Mouse (Mus musculus): ENCODE measurements around the gene Aldh3b1. TPM values are rescaled to one million over a fixed set of nuclear protein-coding genes. Genes with fewer than 3 reads are reported as not detected.

Gene Aldh3b1
- polyA plus RNA-seq, 1 experiment from 2014 or later: 2.1 TPM

- no peaks in the 10 kb centered on the region for H3K9me3 ChIP-seq (ENCODE audit: control insufficient read depth, low read length)
- H3K4me3 ChIP-seq (ENCODE audit: low read depth, low read length): no peak overlapping the region
- H3K27me3 ChIP-seq (ENCODE audit: control insufficient read depth, insufficient read depth, low read length): no peaks in the 10 kb centered on the region
- H3K4me1 ChIP-seq (ENCODE audit: control insufficient read depth, insufficient read depth, low read length): no peaks in the 10 kb centered on the region
- 77% methylated on average over 4 of the region's 4 CpGs for WGBS
- no peaks in the 10 kb centered on the region; the same call in 1 of the 2 replicates for H3K36me3 ChIP-seq (ENCODE audit: control insufficient read depth, insufficient read depth, low read length)
- ATAC-seq (ENCODE audit: low read depth): no peak
- H3K9ac ChIP-seq (replicated peaks; ENCODE audit: low read depth, low read length): no peak overlapping the region
- H3K4me2 ChIP-seq (ENCODE audit: low read depth, low read length): no peak overlapping the region
- H3K27ac ChIP-seq (ENCODE audit: low read depth, low read length): no peak overlapping the region
These were observed 47.4 kb downstream of the Aldh3b1 start for GRCm38 (mm10) chr19:3882214-3882613.

- Histone ChIP-seq H3K4me2 (ENCODE audit: low read depth, low read length) (no peak overlapping the region), H3K4me1 (ENCODE audit: control insufficient read depth, insufficient read depth, low read length) (no peaks in the 10 kb centered on the region), H3K4me3 (ENCODE audit: low read depth, low read length) (no peak overlapping the region), H3K36me3 (ENCODE audit: control insufficient read depth, insufficient read depth, low read length) (no peaks in the 10 kb centered on the region), H3K9ac (replicated peaks; ENCODE audit: low read depth, low read length) (no peak overlapping the region), H3K27me3 (ENCODE audit: control insufficient read depth, insufficient read depth, low read length) (no peaks in the 10 kb centered on the region), H3K9me3 (ENCODE audit: control insufficient read depth, low read length) (no peaks in the 10 kb centered on the region), H3K27ac (ENCODE audit: low read depth, low read length) (no peak overlapping the region)
- ATAC-seq (ENCODE audit: low read depth): no peak
- 90% methylated on average over 6 of the region's 6 CpGs for WGBS
These were observed 49.4 kb downstream of the Aldh3b1 start for GRCm38 (mm10) chr19:3880054-3880848.

- H3K27ac ChIP-seq (ENCODE audit: low read depth, low read length): no peak overlapping the region
- 87% methylated on average over 7 of the region's 7 CpGs for WGBS
- ATAC-seq (ENCODE audit: low read depth): no peak
- H3K4me3 ChIP-seq (ENCODE audit: low read depth, low read length): no peak overlapping the region
- H3K9ac ChIP-seq (replicated peaks; ENCODE audit: low read depth, low read length): no peak overlapping the region
- H3K36me3 ChIP-seq (ENCODE audit: control insufficient read depth, insufficient read depth, low read length): no peaks in the 10 kb centered on the region
- H3K4me2 ChIP-seq (ENCODE audit: low read depth, low read length): no peak overlapping the region
- H3K27me3 ChIP-seq (ENCODE audit: control insufficient read depth, insufficient read depth, low read length): no peaks in the 10 kb centered on the region
- H3K9me3 ChIP-seq (ENCODE audit: control insufficient read depth, low read length): no peaks in the 10 kb centered on the region
- 0 out of 2 replicates have a peak, but pooled peaks cover 3% of the 10 kb centered on the region for H3K4me1 ChIP-seq (ENCODE audit: control insufficient read depth, insufficient read depth, low read length)
These were observed 54.6 kb downstream of the Aldh3b1 start for GRCm38 (mm10) chr19:3875045-3875444.

GRCm38 (mm10) chr19:3872373-3872772 is 57.2 kb downstream of the Aldh3b1 start:
- no peaks in the 10 kb centered on the region for H3K27me3 ChIP-seq (ENCODE audit: control insufficient read depth, insufficient read depth, low read length)
- H3K4me3 ChIP-seq (ENCODE audit: low read depth, low read length): no peak overlapping the region
- 0 out of 2 replicates have a peak, but pooled peaks cover 3% of the 10 kb centered on the region for H3K4me1 ChIP-seq (ENCODE audit: control insufficient read depth, insufficient read depth, low read length)
- H3K9me3 ChIP-seq (ENCODE audit: control insufficient read depth, low read length): no peaks in the 10 kb centered on the region
- no peak overlapping the region for H3K27ac ChIP-seq (ENCODE audit: low read depth, low read length)
- no peak for ATAC-seq (ENCODE audit: low read depth)
- H3K4me2 ChIP-seq (ENCODE audit: low read depth, low read length): no peak overlapping the region
- no peaks in the 10 kb centered on the region for H3K36me3 ChIP-seq (ENCODE audit: control insufficient read depth, insufficient read depth, low read length)
- H3K9ac ChIP-seq (replicated peaks; ENCODE audit: low read depth, low read length): no peak overlapping the region
- 62% methylated on average over 4 of the region's 4 CpGs for WGBS

- Histone ChIP-seq H3K27ac (ENCODE audit: low read depth, low read length) (no peak overlapping the region), H3K4me1 (ENCODE audit: control insufficient read depth, insufficient read depth, low read length) (0 out of 2 replicates have a peak, but pooled peaks cover 3% of the 10 kb centered on the region), H3K9ac (replicated peaks; ENCODE audit: low read depth, low read length) (no peak overlapping the region), H3K27me3 (ENCODE audit: control insufficient read depth, insufficient read depth, low read length) (no peaks in the 10 kb centered on the region), H3K9me3 (ENCODE audit: control insufficient read depth, low read length) (no peaks in the 10 kb centered on the region), H3K4me3 (ENCODE audit: low read depth, low read length) (no peak overlapping the region), H3K36me3 (ENCODE audit: control insufficient read depth, insufficient read depth, low read length) (no peaks in the 10 kb centered on the region), H3K4me2 (ENCODE audit: low read depth, low read length) (no peak overlapping the region)
- ATAC-seq (ENCODE audit: low read depth): no peak
These were observed 58.1 kb downstream of the Aldh3b1 start for GRCm38 (mm10) chr19:3871468-3871867.

GRCm38 (mm10) chr19:3868290-3868689 is 61.3 kb downstream of the Aldh3b1 start:
- Histone ChIP-seq H3K27me3 (ENCODE audit: control insufficient read depth, insufficient read depth, low read length) (no peaks in the 10 kb centered on the region), H3K36me3 (ENCODE audit: control insufficient read depth, insufficient read depth, low read length) (0 out of 2 replicates have a peak, but pooled peaks cover 3% of the 10 kb centered on the region), H3K9ac (replicated peaks; ENCODE audit: low read depth, low read length) (no peak overlapping the region), H3K4me2 (ENCODE audit: low read depth, low read length) (no peak overlapping the region), H3K4me3 (ENCODE audit: low read depth, low read length) (no peak overlapping the region), H3K9me3 (ENCODE audit: control insufficient read depth, low read length) (no peaks in the 10 kb centered on the region), H3K4me1 (ENCODE audit: control insufficient read depth, insufficient read depth, low read length) (no peaks in the 10 kb centered on the region), H3K27ac (ENCODE audit: low read depth, low read length) (no peak overlapping the region)
- 88% methylated on average over 1 of the region's 1 CpGs for WGBS
- no peak for ATAC-seq (ENCODE audit: low read depth)

- no peak for ATAC-seq (ENCODE audit: low read depth)
- H3K27me3 ChIP-seq (ENCODE audit: control insufficient read depth, insufficient read depth, low read length): no peaks in the 10 kb centered on the region
- no peak overlapping the region for H3K4me3 ChIP-seq (ENCODE audit: low read depth, low read length)
- WGBS: 85% methylated on average over 2 of the region's 2 CpGs
- H3K9me3 ChIP-seq (ENCODE audit: control insufficient read depth, low read length): no peaks in the 10 kb centered on the region
- H3K27ac ChIP-seq (ENCODE audit: low read depth, low read length): no peak overlapping the region
- no peak overlapping the region for H3K9ac ChIP-seq (replicated peaks; ENCODE audit: low read depth, low read length)
- H3K4me2 ChIP-seq (ENCODE audit: low read depth, low read length): no peak overlapping the region
- 0 out of 2 replicates have a peak, but pooled peaks cover 3% of the 10 kb centered on the region for H3K36me3 ChIP-seq (ENCODE audit: control insufficient read depth, insufficient read depth, low read length)
- no peaks in the 10 kb centered on the region for H3K4me1 ChIP-seq (ENCODE audit: control insufficient read depth, insufficient read depth, low read length)
These were observed 64.6 kb downstream of the Aldh3b1 start for GRCm38 (mm10) chr19:3864960-3865359.

Other genes with a start within 250 kb of the Aldh3b1 start
- 0.98 and 1.3 TPM in 2 replicates for gene Lrp5, start 243.2 kb downstream of the Aldh3b1 start, polyA plus RNA-seq (2014; fragmentation: Nextera tagmentation; extraction: Ambion mirVana)
- 33.4 and 37.6 TPM in 2 replicates for gene 1810055G02Rik, start 221.5 kb downstream of the Aldh3b1 start, polyA plus RNA-seq (2014; fragmentation: Nextera tagmentation; extraction: Ambion mirVana)
- 65.3 and 66.3 TPM in 2 replicates for gene Kmt5b, start 162.4 kb downstream of the Aldh3b1 start, polyA plus RNA-seq (2014; fragmentation: Nextera tagmentation; extraction: Ambion mirVana)
- 61.2 and 71.1 TPM in 2 replicates for gene Chka, start 78.0 kb downstream of the Aldh3b1 start, polyA plus RNA-seq (2014; fragmentation: Nextera tagmentation; extraction: Ambion mirVana)
- gene Tcirg1, start 22.7 kb downstream of the Aldh3b1 start, polyA plus RNA-seq (2014; fragmentation: Nextera tagmentation; extraction: Ambion mirVana): 8.6 and 16.7 TPM in 2 replicates
- 316 and 358 TPM in 2 replicates for gene Ndufs8, start 17.0 kb downstream of the Aldh3b1 start, polyA plus RNA-seq (2014; fragmentation: Nextera tagmentation; extraction: Ambion mirVana)
- 4.6 and 8.9 TPM in 2 replicates for gene Unc93b1, start 5.4 kb upstream of the Aldh3b1 start, polyA plus RNA-seq (2014; fragmentation: Nextera tagmentation; extraction: Ambion mirVana)
- not detected in 2 replicates for gene Aldh3b3, start 28.8 kb upstream of the Aldh3b1 start, polyA plus RNA-seq (2014; fragmentation: Nextera tagmentation; extraction: Ambion mirVana)
- gene Aldh3b2, start 42.5 kb upstream of the Aldh3b1 start, polyA plus RNA-seq (2014; fragmentation: Nextera tagmentation; extraction: Ambion mirVana): 0.15 and 0.40 TPM in 2 replicates
- gene Acy3, start 56.8 kb upstream of the Aldh3b1 start, polyA plus RNA-seq (2014; fragmentation: Nextera tagmentation; extraction: Ambion mirVana): 1.6 and 3.0 TPM in 2 replicates
- gene Tbx10, start 62.9 kb upstream of the Aldh3b1 start, polyA plus RNA-seq (2014; fragmentation: Nextera tagmentation; extraction: Ambion mirVana): not detected in 2 replicates
- gene Nudt8, start 70.8 kb upstream of the Aldh3b1 start, polyA plus RNA-seq (2014; fragmentation: Nextera tagmentation; extraction: Ambion mirVana): 29.4 and 33.7 TPM in 2 replicates
- gene Gm49405, start 70.8 kb upstream of the Aldh3b1 start, polyA plus RNA-seq (2014; fragmentation: Nextera tagmentation; extraction: Ambion mirVana): 3.8 and 4.9 TPM in 2 replicates
- 6.2 and 6.5 TPM in 2 replicates for gene Doc2g, start 73.5 kb upstream of the Aldh3b1 start, polyA plus RNA-seq (2014; fragmentation: Nextera tagmentation; extraction: Ambion mirVana)
- 241 and 262 TPM in 2 replicates for gene Ndufv1, start 83.0 kb upstream of the Aldh3b1 start, polyA plus RNA-seq (2014; fragmentation: Nextera tagmentation; extraction: Ambion mirVana)
- 437 and 484 TPM in 2 replicates for gene Gstp1, start 108.2 kb upstream of the Aldh3b1 start, polyA plus RNA-seq (2014; fragmentation: Nextera tagmentation; extraction: Ambion mirVana)
- gene Gstp2, start 116.2 kb upstream of the Aldh3b1 start, polyA plus RNA-seq (2014; fragmentation: Nextera tagmentation; extraction: Ambion mirVana): 2.4 TPM in 1 of 2 replicates, not detected in the other
- not detected in 2 replicates for gene Gstp3, start 129.8 kb upstream of the Aldh3b1 start, polyA plus RNA-seq (2014; fragmentation: Nextera tagmentation; extraction: Ambion mirVana)
- not detected in 2 replicates for gene Cabp2, start 151.8 kb upstream of the Aldh3b1 start, polyA plus RNA-seq (2014; fragmentation: Nextera tagmentation; extraction: Ambion mirVana)
- gene Cdk2ap2, start 167.4 kb upstream of the Aldh3b1 start, polyA plus RNA-seq (2014; fragmentation: Nextera tagmentation; extraction: Ambion mirVana): 78.3 and 81.1 TPM in 2 replicates
- 65.1 and 76.5 TPM in 2 replicates for gene Pitpnm1, start 170.2 kb upstream of the Aldh3b1 start, polyA plus RNA-seq (2014; fragmentation: Nextera tagmentation; extraction: Ambion mirVana)
- gene Aip, start 196.1 kb upstream of the Aldh3b1 start, polyA plus RNA-seq (2014; fragmentation: Nextera tagmentation; extraction: Ambion mirVana): 98.8 and 110 TPM in 2 replicates
- not detected in 2 replicates for gene Gpr152, start 210.0 kb upstream of the Aldh3b1 start, polyA plus RNA-seq (2014; fragmentation: Nextera tagmentation; extraction: Ambion mirVana)
- gene Cabp4, start 214.2 kb upstream of the Aldh3b1 start, polyA plus RNA-seq (2014; fragmentation: Nextera tagmentation; extraction: Ambion mirVana): 0.13 and 0.31 TPM in 2 replicates
- 86.9 and 105 TPM in 2 replicates for gene Coro1b, start 218.8 kb upstream of the Aldh3b1 start, polyA plus RNA-seq (2014; fragmentation: Nextera tagmentation; extraction: Ambion mirVana)
- 0.51 and 1.0 TPM in 2 replicates for gene Ptprcap, start 223.8 kb upstream of the Aldh3b1 start, polyA plus RNA-seq (2014; fragmentation: Nextera tagmentation; extraction: Ambion mirVana)
- 40.9 and 45.1 TPM in 2 replicates for gene Rps6kb2, start 233.5 kb upstream of the Aldh3b1 start, polyA plus RNA-seq (2014; fragmentation: Nextera tagmentation; extraction: Ambion mirVana)
- gene Carns1, start 245.7 kb upstream of the Aldh3b1 start, polyA plus RNA-seq (2014; fragmentation: Nextera tagmentation; extraction: Ambion mirVana): 3.0 and 6.1 TPM in 2 replicates

Data from neural tube, embryonic 14.5 days (tissue).